Mouse (Mus musculus) liver, embryonic 13.5 days (tissue): ENCODE measurements around the gene Prnd. TPM values are rescaled to one million over a fixed set of nuclear protein-coding genes. Genes with fewer than 3 reads are reported as not detected.
A peak's percentile ranks its signal among the peaks of the same experiment; 100 is the strongest.

Source experiments
- ATAC-seq: fragments of 200-750 bp; cut with Nextera tagmentation; 2 replicates; pipeline ENCODE4 v1.8.0; 2017; ENCODE audit warnings: low read depth, mild to moderate bottlenecking, moderate number of reproducible peaks, moderate library complexity
- DNase-seq: peaks from one replicate; pipeline ENCODE4 v3.0.0; 2022
- H3K27ac ChIP-seq: fragments of 300-500 bp; sonication (generic); 2 replicates; pipeline ENCODE4 v1.5.1; 2015; ENCODE audit warnings: moderate library complexity, mild to moderate bottlenecking, inconsistent platforms
- H3K27me3 ChIP-seq: fragments of 300-500 bp; sonication (generic); 2 replicates; pipeline ENCODE4 v1.6.1; 2015; ENCODE audit warnings: mild to moderate bottlenecking, inconsistent platforms
- H3K36me3 ChIP-seq: fragments of 300-500 bp; sonication (generic); 2 replicates; pipeline ENCODE4 v1.6.1; 2015; ENCODE audit warnings: mild to moderate bottlenecking, inconsistent platforms
- H3K4me1 ChIP-seq: fragments of 300-500 bp; sonication (generic); replicated peaks from 2 replicates; pipeline ENCODE4 v1.6.1; 2015; ENCODE audit warnings: inconsistent platforms
- H3K4me2 ChIP-seq: fragments of 300-500 bp; sonication (generic); 2 replicates; pipeline ENCODE4 v1.6.1; 2015; ENCODE audit warnings: inconsistent platforms, mild to moderate bottlenecking, moderate library complexity
- H3K4me3 ChIP-seq: fragments of 300-500 bp; sonication (generic); replicated peaks from 2 replicates; pipeline ENCODE4 v1.5.1; 2015; ENCODE audit warnings: mild to moderate bottlenecking, inconsistent platforms
- H3K9ac ChIP-seq: fragments of 300-500 bp; sonication (generic); 2 replicates; pipeline ENCODE4 v1.6.1; 2015; ENCODE audit warnings: mild to moderate bottlenecking, inconsistent platforms
- H3K9me3 ChIP-seq: fragments of 300-500 bp; sonication (generic); replicated peaks from 2 replicates; pipeline ENCODE4 v1.6.1; 2016; ENCODE audit warnings: inconsistent platforms
- WGBS: fragments of 180-500 bp; shearing (Covaris S2); methylation state at CpG from one replicate; pipeline ENCODE4 v1.1.7; 2015; ENCODE audit not compliant: insufficient replicate concordance; 5-methylcytosine and 5-hydroxymethylcytosine counted together
- polyA plus RNA-seq: library from polyadenylated mRNA; unstranded; fragments of >200 nt; fragmentation: Nextera tagmentation; extraction: Ambion mirVana; gene quantifications from 2 replicates; pipeline ENCODE4 v1.2.1, GENCODE M21; 2015

Prnd gene
- polyA plus RNA-seq, 1 experiment from 2014 or later = 0.45 TPM

GRCm38 (mm10) chr2:131910847-131911246, 39.8 kb upstream of the Prnd start:
- peaks cover 46% of the 10 kb centered on the region for H3K4me1 ChIP-seq
- ATAC-seq (no peak), DNase-seq (no peak)
- H3K27me3 ChIP-seq = no peaks in the 10 kb centered on the region
- H3K36me3 ChIP-seq = peaks cover 6% of the 10 kb centered on the region
- H3K4me3 ChIP-seq = peak overlapping the region; percentile 80
- H3K27ac ChIP-seq = peak overlapping the region; percentile 8; the same call in 1 of the 2 replicates
- WGBS = 53% methylated on average over 2 of the region's 2 CpGs
- peak overlapping the region; percentile 82 for H3K4me2 ChIP-seq
- no peaks in the 10 kb centered on the region for H3K9me3 ChIP-seq
- peak overlapping the region; percentile 91 for H3K9ac ChIP-seq

GRCm38 (mm10) chr2:131911341-131911740, 39.3 kb upstream of the Prnd start:
- 54% methylated on average over 4 of the region's 4 CpGs for WGBS
- Histone ChIP-seq H3K9me3 (no peaks in the 10 kb centered on the region), H3K36me3 (peaks cover 6% of the 10 kb centered on the region), H3K4me3 (peak overlapping the region; percentile 80), H3K27ac (peak overlapping the region; percentile 8; the same call in 1 of the 2 replicates), H3K4me1 (peaks cover 46% of the 10 kb centered on the region), H3K9ac (peak overlapping the region; percentile 91), H3K4me2 (peak overlapping the region; percentile 82), H3K27me3 (no peaks in the 10 kb centered on the region)
- ATAC-seq (no peak), DNase-seq (no peak)

- Histone ChIP-seq H3K4me1 (peaks cover 42% of the 10 kb centered on the region), H3K4me3 (no peak overlapping the region), H3K27me3 (no peaks in the 10 kb centered on the region), H3K36me3 (peaks cover 9% of the 10 kb centered on the region), H3K9ac (no peak overlapping the region), H3K27ac (no peak overlapping the region), H3K4me2 (no peak overlapping the region), H3K9me3 (no peaks in the 10 kb centered on the region)
- DNase-seq (no peak), ATAC-seq (no peak)
- WGBS = 81% methylated on average over 8 of the region's 8 CpGs
Measured at GRCm38 (mm10) chr2:131912526-131913258, 38.0 kb upstream of the Prnd start.

- WGBS = 44% methylated on average over 7 of the region's 7 CpGs
Measured at GRCm38 (mm10) chr2:131932275-131932902, 18.3 kb upstream of the Prnd start.

GRCm38 (mm10) chr2:131933013-131933412, 17.6 kb upstream of the Prnd start:
- 40% methylated on average over 6 of the region's 6 CpGs for WGBS
- Histone ChIP-seq H3K36me3 (peaks cover 8% of the 10 kb centered on the region), H3K4me1 (peaks cover 21% of the 10 kb centered on the region), H3K9me3 (no peaks in the 10 kb centered on the region), H3K4me3 (no peak overlapping the region), H3K27me3 (no peaks in the 10 kb centered on the region), H3K27ac (no peak overlapping the region), H3K9ac (no peak overlapping the region), H3K4me2 (no peak overlapping the region)
- DNase-seq (no peak), ATAC-seq (no peak)

More at GRCm38 (mm10) chr2:131932275-131932902, 18.3 kb upstream of the Prnd start:
- no peak overlapping the region; the same call in 1 of the 2 replicates for H3K27ac ChIP-seq
- no peak overlapping the region for H3K4me3 ChIP-seq
- peaks cover 21% of the 10 kb centered on the region for H3K4me1 ChIP-seq
- no peak overlapping the region for H3K9ac ChIP-seq
- H3K9me3 ChIP-seq = no peaks in the 10 kb centered on the region
- H3K4me2 ChIP-seq = no peak overlapping the region
- DNase-seq (no peak), ATAC-seq (peak; percentile 50)
- no peaks in the 10 kb centered on the region for H3K27me3 ChIP-seq
- peaks cover 8% of the 10 kb centered on the region for H3K36me3 ChIP-seq

- ATAC-seq = no peak
- Histone ChIP-seq H3K9me3 (no peaks in the 10 kb centered on the region), H3K27ac (no peak overlapping the region), H3K9ac (no peak overlapping the region), H3K4me2 (no peak overlapping the region), H3K27me3 (no peaks in the 10 kb centered on the region), H3K36me3 (peaks cover 8% of the 10 kb centered on the region), H3K4me3 (no peak overlapping the region), H3K4me1 (peaks cover 21% of the 10 kb centered on the region)
- WGBS = 46% methylated on average over 3 of the region's 3 CpGs
- DNase-seq = no peak
Measured at GRCm38 (mm10) chr2:131933598-131933997, 17.1 kb upstream of the Prnd start.

- Histone ChIP-seq H3K9ac (no peak overlapping the region), H3K27me3 (no peaks in the 10 kb centered on the region), H3K4me3 (no peak overlapping the region), H3K4me1 (peaks cover 22% of the 10 kb centered on the region), H3K27ac (no peak overlapping the region), H3K9me3 (no peaks in the 10 kb centered on the region), H3K36me3 (peaks cover 8% of the 10 kb centered on the region), H3K4me2 (no peak overlapping the region)
- 71% methylated on average over 2 of the region's 2 CpGs for WGBS
- no peak for DNase-seq
- ATAC-seq = no peak
Measured at GRCm38 (mm10) chr2:131934243-131934642, 16.4 kb upstream of the Prnd start.

GRCm38 (mm10) chr2:131935390-131936105, 15.1 kb upstream of the Prnd start:
- ATAC-seq (peak; percentile 67), DNase-seq (peak; percentile 47)
- Histone ChIP-seq H3K9me3 (no peaks in the 10 kb centered on the region), H3K4me1 (peaks cover 35% of the 10 kb centered on the region), H3K27ac (no peak overlapping the region), H3K27me3 (no peaks in the 10 kb centered on the region), H3K4me2 (no peak overlapping the region), H3K9ac (no peak overlapping the region), H3K4me3 (no peak overlapping the region), H3K36me3 (peaks cover 8% of the 10 kb centered on the region)
- 55% methylated on average over 10 of the region's 10 CpGs for WGBS

GRCm38 (mm10) chr2:131936410-131936809, 14.3 kb upstream of the Prnd start:
- Histone ChIP-seq H3K27ac (no peak overlapping the region), H3K9me3 (no peaks in the 10 kb centered on the region), H3K9ac (no peak overlapping the region), H3K4me2 (no peak overlapping the region), H3K27me3 (no peaks in the 10 kb centered on the region), H3K4me1 (peaks cover 44% of the 10 kb centered on the region), H3K36me3 (peaks cover 8% of the 10 kb centered on the region), H3K4me3 (no peak overlapping the region)
- ATAC-seq (no peak), DNase-seq (no peak)
- WGBS = 87% methylated on average over 10 of the region's 10 CpGs

- Histone ChIP-seq H3K4me2 (no peak overlapping the region), H3K9ac (peak overlapping the region; percentile 33; the same call in 1 of the 2 replicates), H3K4me3 (no peak overlapping the region), H3K36me3 (peaks cover 8% of the 10 kb centered on the region), H3K9me3 (no peaks in the 10 kb centered on the region), H3K27ac (peak overlapping the region; percentile 79; the same call in 1 of the 2 replicates), H3K27me3 (no peaks in the 10 kb centered on the region), H3K4me1 (peaks cover 30% of the 10 kb centered on the region)
- 35% methylated on average over 8 of the region's 8 CpGs for WGBS
- peak; percentile 26 for DNase-seq
- peak; percentile 39; the same call in 1 of the 2 replicates for ATAC-seq
Measured at GRCm38 (mm10) chr2:131939404-131940111, 11.1 kb upstream of the Prnd start.

GRCm38 (mm10) chr2:131940506-131940905, 10.2 kb upstream of the Prnd start:
- DNase-seq (peak; percentile 48), ATAC-seq (peak; percentile 81)
- Histone ChIP-seq H3K9me3 (no peaks in the 10 kb centered on the region), H3K27ac (peak overlapping the region; percentile 79), H3K36me3 (peaks cover 8% of the 10 kb centered on the region), H3K27me3 (no peaks in the 10 kb centered on the region), H3K9ac (peak overlapping the region; percentile 33; the same call in 1 of the 2 replicates), H3K4me2 (peak overlapping the region; percentile 21; the same call in 1 of the 2 replicates), H3K4me3 (no peak overlapping the region), H3K4me1 (peaks cover 27% of the 10 kb centered on the region)
- 30% methylated on average over 3 of the region's 3 CpGs for WGBS
